Mouse (Mus musculus): Measurements from ENCODE around the gene Pex5l. TPM values are rescaled to one million over a fixed set of nuclear protein-coding genes. Genes with fewer than 3 reads are reported as not detected.
A peak's percentile ranks its signal among the peaks of the same experiment; 100 is the strongest.

Gene Pex5l
- total and polyA plus RNA-seq, 2 experiments from 2014 or later, result 0.15 to 1.5 TPM

- H3K4me3 ChIP-seq (ENCODE audit: low read depth, low read length), result no peak overlapping the region
- ATAC-seq (ENCODE audit: insufficient read depth, low read depth) (peak; percentile 22; the same call in 1 of the 2 replicates), DNase-seq (ENCODE audit: low spot score) (no peak)
- WGBS, result 61% methylated on average over 8 of the region's 8 CpGs
- H3K4me1 ChIP-seq (ENCODE audit: control insufficient read depth, insufficient read depth), result peaks cover 5% of the 10 kb centered on the region; the same call in 1 of the 2 replicates
- no peak overlapping the region for H3K27ac ChIP-seq (ENCODE audit: low read depth)
- H3K9me3 ChIP-seq (replicated peaks; ENCODE audit: control insufficient read depth, low read length), result no peaks in the 10 kb centered on the region
- H3K9ac ChIP-seq (replicated peaks; ENCODE audit: low read depth, low read length), result no peak overlapping the region
- H3K36me3 ChIP-seq (replicated peaks; ENCODE audit: control insufficient read depth, insufficient read depth, low read length), result peaks cover 7% of the 10 kb centered on the region; the same call in 1 of the 2 replicates
- H3K27me3 ChIP-seq (ENCODE audit: control insufficient read depth, insufficient read depth, low read length), result no peaks in the 10 kb centered on the region
- TF ChIP-seq CTCF (IDR thresholded peaks at IDR 0.05; ENCODE audit: low read depth) (no peak), EP300 (IDR thresholded peaks at IDR 0.05; ENCODE audit: low read depth) (no peak)
- no peak overlapping the region for H3K4me2 ChIP-seq (ENCODE audit: low read depth, low read length)
These were observed 203.1 kb downstream of the Pex5l start for GRCm38 (mm10) chr3:32939802-32940501.

- no peak for TF ChIP-seq EP300 (IDR thresholded peaks at IDR 0.05; ENCODE audit: low read depth)
- no peak for TF ChIP-seq CTCF (IDR thresholded peaks at IDR 0.05; ENCODE audit: low read depth)
- no peak for DNase-seq (ENCODE audit: low spot score)
- ATAC-seq (ENCODE audit: insufficient read depth, low read depth), result no peak
- H3K9me3 ChIP-seq (replicated peaks; ENCODE audit: control insufficient read depth, low read length), result 0 out of 2 replicates have a peak, but pooled peaks cover 3% of the 10 kb centered on the region
- H3K27ac ChIP-seq (ENCODE audit: low read depth), result no peak overlapping the region
- no peak overlapping the region for H3K9ac ChIP-seq (replicated peaks; ENCODE audit: low read depth, low read length)
- H3K36me3 ChIP-seq (replicated peaks; ENCODE audit: control insufficient read depth, insufficient read depth, low read length), result peaks cover 88% of the 10 kb centered on the region
- H3K4me1 ChIP-seq (ENCODE audit: control insufficient read depth, insufficient read depth), result no peaks in the 10 kb centered on the region
- no peak overlapping the region for H3K4me2 ChIP-seq (ENCODE audit: low read depth, low read length)
- H3K27me3 ChIP-seq (ENCODE audit: control insufficient read depth, insufficient read depth, low read length), result no peaks in the 10 kb centered on the region
- WGBS, result 90% methylated on average over 6 of the region's 6 CpGs
- H3K4me3 ChIP-seq (ENCODE audit: low read depth, low read length), result no peak overlapping the region
These were observed 218.9 kb downstream of the Pex5l start for GRCm38 (mm10) chr3:32924168-32924567.

DNA sequence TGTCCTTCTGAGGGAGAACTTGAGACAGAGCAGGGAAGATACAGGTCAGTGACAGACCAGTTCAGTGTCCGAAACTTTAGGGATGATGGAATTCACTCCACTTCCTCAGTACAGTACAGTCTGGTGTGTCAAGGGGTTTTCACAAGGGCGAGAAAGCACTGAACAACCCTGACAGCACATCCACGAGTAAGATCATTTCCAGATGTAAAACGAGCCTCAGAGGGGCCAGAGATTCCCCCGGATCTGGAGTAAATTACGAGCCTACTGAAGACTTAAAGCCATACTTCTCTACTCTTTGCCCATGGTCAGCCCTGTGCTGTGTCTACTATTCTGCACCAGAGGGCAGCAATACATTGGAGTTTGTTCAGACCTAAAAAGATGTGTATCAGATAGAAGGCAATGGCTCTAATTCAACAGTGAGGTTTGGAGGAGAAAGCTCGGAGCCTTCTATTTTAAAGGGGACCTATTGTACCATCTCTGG, 232.9 kb downstream of the Pex5l start:
- H3K9me3 ChIP-seq (replicated peaks; ENCODE audit: control insufficient read depth, low read length), result no peaks in the 10 kb centered on the region
- WGBS, result 49% methylated on average over 7 of the region's 7 CpGs
- no peaks in the 10 kb centered on the region for H3K27me3 ChIP-seq (ENCODE audit: control insufficient read depth, insufficient read depth, low read length)
- no peak overlapping the region for H3K27ac ChIP-seq (ENCODE audit: low read depth)
- TF ChIP-seq CTCF (IDR thresholded peaks at IDR 0.05; ENCODE audit: low read depth), result peak; percentile 42
- TF ChIP-seq EP300 (IDR thresholded peaks at IDR 0.05; ENCODE audit: low read depth), result no peak
- H3K4me1 ChIP-seq (ENCODE audit: control insufficient read depth, insufficient read depth), result peaks cover 43% of the 10 kb centered on the region
- ATAC-seq (ENCODE audit: insufficient read depth, low read depth) (no peak), DNase-seq (ENCODE audit: low spot score) (no peak)
- H3K36me3 ChIP-seq (replicated peaks; ENCODE audit: control insufficient read depth, insufficient read depth, low read length), result peaks cover 42% of the 10 kb centered on the region
- H3K9ac ChIP-seq (replicated peaks; ENCODE audit: low read depth, low read length), result no peak overlapping the region
- no peak overlapping the region for H3K4me2 ChIP-seq (ENCODE audit: low read depth, low read length)
- H3K4me3 ChIP-seq (ENCODE audit: low read depth, low read length), result no peak overlapping the region

GRCm38 (mm10) chr3:32908400-32908799, 234.6 kb downstream of the Pex5l start:
- Histone ChIP-seq H3K4me2 (ENCODE audit: low read depth, low read length) (no peak overlapping the region), H3K4me1 (ENCODE audit: control insufficient read depth, insufficient read depth) (peaks cover 45% of the 10 kb centered on the region), H3K9me3 (replicated peaks; ENCODE audit: control insufficient read depth, low read length) (no peaks in the 10 kb centered on the region), H3K4me3 (ENCODE audit: low read depth, low read length) (no peak overlapping the region), H3K36me3 (replicated peaks; ENCODE audit: control insufficient read depth, insufficient read depth, low read length) (peaks cover 25% of the 10 kb centered on the region), H3K27me3 (ENCODE audit: control insufficient read depth, insufficient read depth, low read length) (no peaks in the 10 kb centered on the region), H3K9ac (replicated peaks; ENCODE audit: low read depth, low read length) (no peak overlapping the region), H3K27ac (ENCODE audit: low read depth) (peak overlapping the region; percentile 77)
- ATAC-seq (ENCODE audit: insufficient read depth, low read depth) (peak; percentile 91), DNase-seq (ENCODE audit: low spot score) (peak; percentile 79)
- TF ChIP-seq CTCF (IDR thresholded peaks at IDR 0.05; ENCODE audit: low read depth) (no peak), EP300 (IDR thresholded peaks at IDR 0.05; ENCODE audit: low read depth) (peak; percentile 82; the same call in 1 of the 2 replicates)
- WGBS, result 31% methylated on average over 3 of the region's 3 CpGs

DNA sequence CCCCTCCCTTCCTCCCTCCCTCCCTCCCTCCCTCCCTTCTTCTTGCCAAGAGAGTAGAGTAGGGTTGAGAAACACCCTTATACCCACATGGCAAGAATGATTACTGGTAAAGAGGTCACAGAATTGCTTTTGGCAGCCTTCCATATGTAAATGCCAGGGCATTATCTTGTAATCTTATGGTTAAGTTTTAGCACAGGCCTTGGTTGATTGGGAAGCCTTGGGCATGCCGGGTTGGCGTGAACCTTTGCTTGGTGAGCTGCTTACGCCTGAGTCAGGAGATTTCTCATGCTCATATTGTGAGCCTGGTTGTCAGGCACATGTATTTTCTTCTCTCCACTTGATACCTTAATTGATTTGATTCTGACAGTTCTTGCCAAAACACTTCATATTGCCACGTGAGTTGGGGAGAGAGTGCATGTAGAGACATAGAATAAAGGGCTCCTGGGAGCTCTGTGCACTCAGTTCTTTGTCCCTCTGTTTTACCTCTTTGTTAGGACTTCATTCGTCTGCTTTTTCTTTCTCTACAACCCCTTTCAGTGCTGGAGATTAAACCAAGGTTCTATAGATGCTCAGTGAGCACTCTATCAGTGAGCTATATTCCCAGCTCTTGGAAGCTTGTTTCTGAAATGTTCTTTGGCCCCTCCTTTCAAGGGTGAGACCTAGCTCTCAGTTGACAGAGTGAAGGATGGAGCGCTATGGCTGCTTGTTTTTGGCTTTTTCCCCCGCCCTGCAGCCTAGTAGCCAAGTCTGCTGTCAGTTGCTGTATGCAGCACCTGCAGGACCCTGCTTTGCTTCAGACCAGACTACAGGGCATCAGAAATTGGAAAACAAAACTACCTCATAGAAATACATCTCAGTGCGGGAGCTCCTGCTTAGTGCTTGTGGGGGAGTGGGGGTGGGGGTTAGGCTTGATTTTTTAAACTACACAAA, 236.9 kb downstream of the Pex5l start:
- H3K27ac ChIP-seq (ENCODE audit: low read depth), result peak overlapping the region; percentile 52
- H3K4me3 ChIP-seq (ENCODE audit: low read depth, low read length), result no peak overlapping the region
- H3K9ac ChIP-seq (replicated peaks; ENCODE audit: low read depth, low read length), result no peak overlapping the region
- no peaks in the 10 kb centered on the region for H3K27me3 ChIP-seq (ENCODE audit: control insufficient read depth, insufficient read depth, low read length)
- H3K4me1 ChIP-seq (ENCODE audit: control insufficient read depth, insufficient read depth), result peaks cover 45% of the 10 kb centered on the region
- DNase-seq (ENCODE audit: low spot score) (no peak), ATAC-seq (ENCODE audit: insufficient read depth, low read depth) (no peak)
- H3K36me3 ChIP-seq (replicated peaks; ENCODE audit: control insufficient read depth, insufficient read depth, low read length), result peaks cover 20% of the 10 kb centered on the region
- WGBS, result 52% methylated on average over 8 of the region's 8 CpGs
- H3K4me2 ChIP-seq (ENCODE audit: low read depth, low read length), result no peak overlapping the region
- no peaks in the 10 kb centered on the region for H3K9me3 ChIP-seq (replicated peaks; ENCODE audit: control insufficient read depth, low read length)
- TF ChIP-seq CTCF (IDR thresholded peaks at IDR 0.05; ENCODE audit: low read depth) (no peak), EP300 (IDR thresholded peaks at IDR 0.05; ENCODE audit: low read depth) (no peak)

Measured in heart, postnatal 0 days (tissue).